Mouse (Mus musculus) hindbrain, postnatal 0 days (tissue): Measurements from ENCODE around the gene Rab5if. TPM values are rescaled to one million over a fixed set of nuclear protein-coding genes. Genes with fewer than 3 reads are reported as not detected.
"Not testable (repeated sequence)": the region's sequence is repeated elsewhere in the genome, so short reads cannot be mapped to it uniquely, and the experiment has no call there.

Source experiments
- ATAC-seq: fragments of 200-750 bp; cut with Nextera tagmentation; 2 replicates; pipeline ENCODE4 v1.8.0; 2017; ENCODE audit warnings: mild to moderate bottlenecking, moderate TSS enrichment, moderate library complexity
- DNase-seq: peaks from one replicate; pipeline ENCODE4 v3.0.0-alpha.2; 2015; ENCODE audit warnings: low spot score
- H3K27ac ChIP-seq: fragments of 300-500 bp; sonication (generic); 2 replicates; pipeline ENCODE4 v1.5.1; 2014; ENCODE audit warnings: mild to moderate bottlenecking
- H3K27me3 ChIP-seq: fragments of 300-500 bp; sonication (generic); 2 replicates; pipeline ENCODE4 v1.6.1; 2014; ENCODE audit warnings: low read length, mixed read lengths; ENCODE audit not compliant: insufficient read depth
- H3K36me3 ChIP-seq: fragments of 300-500 bp; sonication (generic); 2 replicates; pipeline ENCODE4 v1.6.1; 2014; ENCODE audit warnings: low read length, mixed read lengths; ENCODE audit not compliant: insufficient read depth
- H3K4me1 ChIP-seq: fragments of 300-500 bp; sonication (generic); 2 replicates; pipeline ENCODE4 v1.6.1; 2014; ENCODE audit warnings: antibody characterized with exemption, low read length, mixed read lengths; ENCODE audit not compliant: insufficient read depth
- H3K4me2 ChIP-seq: fragments of 300-500 bp; sonication (generic); 2 replicates; pipeline ENCODE4 v1.6.1; 2014; ENCODE audit warnings: low read depth, mild to moderate bottlenecking, low read length, moderate library complexity, mixed read lengths
- H3K4me3 ChIP-seq: fragments of 300-500 bp; sonication (generic); 2 replicates; pipeline ENCODE4 v1.5.1; 2014; ENCODE audit warnings: low read length
- H3K9ac ChIP-seq: fragments of 300-500 bp; sonication (generic); replicated peaks from 2 replicates; pipeline ENCODE4 v1.6.1; 2014; ENCODE audit warnings: mild to moderate bottlenecking, low read length, moderate library complexity, mixed read lengths
- H3K9me3 ChIP-seq: fragments of 300-500 bp; sonication (generic); 2 replicates; pipeline ENCODE4 v1.6.1; 2016; ENCODE audit warnings: low read length, mixed read lengths
- CTCF ChIP-seq: IDR thresholded peaks from 2 replicates; pipeline ENCODE4 v1.5.1; 2016; ENCODE audit warnings: antibody characterized with exemption, control low read depth, low read depth
- WGBS: fragments of 180-500 bp; shearing (Covaris S2); extraction: QIAGEN DNeasy Blood & Tissue Kit; methylation state at CpG from one replicate; pipeline ENCODE4 v1.1.7; 2014; 5-methylcytosine and 5-hydroxymethylcytosine counted together
- polyA plus RNA-seq: library from polyadenylated mRNA; unstranded; fragments of >200 nt; fragmentation: Nextera tagmentation; extraction: Ambion mirVana; gene quantifications from 2 replicates; pipeline ENCODE4 v1.2.1, GENCODE M21; 2015
- total RNA-seq: library from RNA; depleted of rRNA; stranded (reverse); fragments of >200 nt; gene quantifications from 2 replicates; pipeline ENCODE4 v1.2.3, GENCODE M21; 2014

The Rab5if gene
- total and polyA plus RNA-seq, 2 experiments from 2014 or later, result 135 to 158 TPM

GRCm38 (mm10) chr2:156853999-156854771, 8.7 kb upstream of the Rab5if start:
- 38% methylated on average over 13 of the region's 13 CpGs for WGBS
- peak; percentile 56 for ATAC-seq

GRCm38 (mm10) chr2:156856311-156856710, 6.6 kb upstream of the Rab5if start:
- Histone ChIP-seq H3K4me3 (no peak overlapping the region), H3K27ac (no peak overlapping the region), H3K27me3 (no peaks in the 10 kb centered on the region), H3K9me3 (no peaks in the 10 kb centered on the region), H3K36me3 (no peaks in the 10 kb centered on the region), H3K4me1 (no peaks in the 10 kb centered on the region), H3K9ac (no peak overlapping the region), H3K4me2 (no peak overlapping the region)
- TF ChIP-seq CTCF, result no peak
- no peak for ATAC-seq
- DNase-seq, result no peak
- WGBS, result 98% methylated on average over 1 of the region's 1 CpGs

More at GRCm38 (mm10) chr2:156853999-156854771, 8.7 kb upstream of the Rab5if start:
- not testable (repeated sequence) for H3K36me3 ChIP-seq, H3K4me2 ChIP-seq, H3K9ac ChIP-seq, H3K4me3 ChIP-seq, H3K27me3 ChIP-seq, H3K9me3 ChIP-seq, H3K4me1 ChIP-seq, H3K27ac ChIP-seq
- DNase-seq, result peak; percentile 87
- TF ChIP-seq CTCF, result peak; percentile 70

- H3K4me2 ChIP-seq, result no peak overlapping the region
- H3K9me3 ChIP-seq, result no peaks in the 10 kb centered on the region
- WGBS, result 66% methylated on average over 3 of the region's 3 CpGs
- H3K4me1 ChIP-seq, result no peaks in the 10 kb centered on the region
- no peaks in the 10 kb centered on the region for H3K27me3 ChIP-seq
- no peak for DNase-seq
- no peak overlapping the region for H3K4me3 ChIP-seq
- H3K27ac ChIP-seq, result no peak overlapping the region
- no peak for ATAC-seq
- no peaks in the 10 kb centered on the region for H3K36me3 ChIP-seq
- H3K9ac ChIP-seq, result no peak overlapping the region
- no peak for TF ChIP-seq CTCF
Observed at GRCm38 (mm10) chr2:156857385-156857791, 5.5 kb upstream of the Rab5if start.

- H3K4me2 ChIP-seq, result no peak within 1 kb of the TSS
- ATAC-seq, result no peak
- H3K27me3 ChIP-seq, result no peaks in the 10 kb centered on the region
- TF ChIP-seq CTCF, result no peak
- H3K9me3 ChIP-seq, result no peaks in the 10 kb centered on the region
- 85% methylated on average over 2 of the region's 2 CpGs for WGBS
- H3K4me3 ChIP-seq, result no peak within 1 kb of the TSS
- no peaks in the 10 kb centered on the region for H3K36me3 ChIP-seq
- no peak within 1 kb of the TSS for H3K27ac ChIP-seq
- DNase-seq, result no peak
- H3K9ac ChIP-seq, result no peak within 1 kb of the TSS
- no peaks in the 10 kb centered on the region for H3K4me1 ChIP-seq
Observed at GRCm38 (mm10) chr2:156857835-156858234, 5.1 kb upstream of the Rab5if start, which contains the start of gene 4930518I15Rik. TSS of gene 4930518I15Rik (minus strand) at chr2:156857946.

GRCm38 (mm10) chr2:156858671-156859070, 4.3 kb upstream of the Rab5if start:
- Histone ChIP-seq H3K4me2 (no peak overlapping the region), H3K4me1 (peaks cover 3% of the 10 kb centered on the region; the same call in 1 of the 2 replicates), H3K27me3 (no peaks in the 10 kb centered on the region), H3K4me3 (no peak overlapping the region), H3K9ac (no peak overlapping the region), H3K27ac (no peak overlapping the region), H3K9me3 (no peaks in the 10 kb centered on the region), H3K36me3 (no peaks in the 10 kb centered on the region)
- DNase-seq (no peak), ATAC-seq (no peak)
- TF ChIP-seq CTCF, result no peak
- WGBS, result 78% methylated on average over 7 of the region's 7 CpGs

GRCm38 (mm10) chr2:156862041-156862717, 749 bp upstream of the Rab5if start:
- no peak; the same call in 1 of the 2 replicates for TF ChIP-seq CTCF
- Histone ChIP-seq H3K4me2 (peak overlapping the region; percentile 89), H3K36me3 (peaks cover 3% of the 10 kb centered on the region; the same call in 1 of the 2 replicates), H3K4me3 (peak overlapping the region; percentile 69), H3K9ac (peak overlapping the region; percentile 86), H3K27ac (peak overlapping the region; percentile 81), H3K9me3 (no peaks in the 10 kb centered on the region), H3K4me1 (peaks cover 9% of the 10 kb centered on the region; the same call in 1 of the 2 replicates), H3K27me3 (no peaks in the 10 kb centered on the region)
- ATAC-seq (0 out of 2 replicates have a peak, but pooled peaks have one; percentile 13), DNase-seq (peak; percentile 47)
- WGBS, result under 1% methylated on average over 19 of the region's 19 CpGs
